Mouse (Mus musculus): ENCODE measurements around the gene Xkr8.
"Not testable (repeated sequence)": the region's sequence is repeated elsewhere in the genome, so short reads cannot be mapped to it uniquely, and the experiment has no call there.

Gene Xkr8

GRCm38 (mm10) chr4:132732148-132732684, at the start of gene Xkr8:
Gene Xkr8, minus strand, starts transcription at chr4:132732546.
- DNase-seq (ENCODE audit: low spot score): peak; percentile 99

GRCm38 (mm10) chr4:132780288-132780687, 47.9 kb upstream of the Xkr8 start:
- DNase-seq (ENCODE audit: low spot score): no peak

- no peak for DNase-seq (ENCODE audit: low spot score)
These were observed 46.3 kb upstream of the Xkr8 start for GRCm38 (mm10) chr4:132778562-132779201.

GRCm38 (mm10) chr4:132776764-132777163, 44.4 kb upstream of the Xkr8 start:
- DNase-seq (ENCODE audit: low spot score): peak; percentile 90

GRCm38 (mm10) chr4:132774905-132775304, 42.6 kb upstream of the Xkr8 start:
- no peak for DNase-seq (ENCODE audit: low spot score)

- DNase-seq (ENCODE audit: low spot score): no peak
These were observed 39.4 kb upstream of the Xkr8 start for GRCm38 (mm10) chr4:132771776-132772175.

- peak; percentile 98 for DNase-seq (ENCODE audit: low spot score)
These were observed 35.8 kb upstream of the Xkr8 start, which contains the start of gene Rpa2 for GRCm38 (mm10) chr4:132767914-132768876. Gene Rpa2, plus strand, starts transcription at chr4:132768332.

GRCm38 (mm10) chr4:132763125-132763524, 30.8 kb upstream of the Xkr8 start:
- not testable (repeated sequence) for DNase-seq (ENCODE audit: low spot score)

GRCm38 (mm10) chr4:132762602-132763001, 30.3 kb upstream of the Xkr8 start:
- DNase-seq (ENCODE audit: low spot score): no peak

- no peak for DNase-seq (ENCODE audit: low spot score)
These were observed 27.9 kb upstream of the Xkr8 start for GRCm38 (mm10) chr4:132760296-132760695.

GRCm38 (mm10) chr4:132757633-132758351, 25.4 kb upstream of the Xkr8 start:
- DNase-seq (ENCODE audit: low spot score): no peak

- peak; percentile 83 for DNase-seq (ENCODE audit: low spot score)
These were observed 24.6 kb upstream of the Xkr8 start, which contains the start of gene Smpdl3b for GRCm38 (mm10) chr4:132756974-132757373. Gene Smpdl3b, minus strand, starts transcription at chr4:132757252.

- no peak for DNase-seq (ENCODE audit: low spot score)
These were observed 20.6 kb upstream of the Xkr8 start for GRCm38 (mm10) chr4:132752992-132753391.

- DNase-seq (ENCODE audit: low spot score): no peak
These were observed 17.1 kb upstream of the Xkr8 start for GRCm38 (mm10) chr4:132749258-132749982.

- no peak for DNase-seq (ENCODE audit: low spot score)
These were observed 16.4 kb upstream of the Xkr8 start for GRCm38 (mm10) chr4:132748778-132749177.

- DNase-seq (ENCODE audit: low spot score): no peak
These were observed 15.4 kb upstream of the Xkr8 start for GRCm38 (mm10) chr4:132747664-132748259.

GRCm38 (mm10) chr4:132746911-132747517, 14.7 kb upstream of the Xkr8 start:
- DNase-seq (ENCODE audit: low spot score): no peak

GRCm38 (mm10) chr4:132743992-132744911, 11.9 kb upstream of the Xkr8 start:
- peak; percentile 81 for DNase-seq (ENCODE audit: low spot score)

- no peak for DNase-seq (ENCODE audit: low spot score)
These were observed 9.1 kb upstream of the Xkr8 start for GRCm38 (mm10) chr4:132741491-132741890.
